Mouse (Mus musculus): ENCODE data around the gene Dcp1a. TPM values are rescaled to one million over a fixed set of nuclear protein-coding genes. Genes with fewer than 3 reads are reported as not detected.

The Dcp1a gene
- polyA plus RNA-seq, 1 experiment from 2014 or later, result 16.2 TPM

DNA sequence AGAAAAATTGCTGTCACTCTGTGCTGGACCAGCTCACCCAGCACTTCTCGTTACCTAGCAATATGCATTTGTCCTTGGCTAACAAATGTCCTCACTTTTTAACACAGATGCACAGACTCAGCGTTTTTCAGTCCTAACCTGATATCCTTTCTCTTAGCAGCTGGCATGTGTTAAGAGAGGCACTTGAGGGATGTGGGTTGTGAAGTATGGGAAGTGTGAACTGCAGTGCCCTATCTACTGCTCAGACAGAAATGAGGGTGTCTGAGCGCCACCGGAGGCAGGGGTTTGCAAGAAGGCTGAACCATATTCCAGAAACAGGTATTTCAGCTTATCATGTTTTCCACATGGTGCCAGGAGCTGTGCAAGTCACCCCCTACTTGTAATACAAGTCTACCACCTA is 16.0 kb upstream of the Dcp1a start:
- H3K4me3 ChIP-seq (replicated peaks), result no peak overlapping the region
- WGBS, result 90% methylated on average over 4 of the region's 4 CpGs
- ATAC-seq (ENCODE audit: low FRiP score), result no peak
- H3K4me1 ChIP-seq, result peaks cover 3% of the 10 kb centered on the region; the same call in 1 of the 2 replicates
- no peak overlapping the region for H3K4me2 ChIP-seq
- 0 out of 2 replicates have a peak, but pooled peaks cover 2% of the 10 kb centered on the region for H3K27me3 ChIP-seq (replicated peaks)
- no peak overlapping the region for H3K9ac ChIP-seq (replicated peaks)
- H3K9me3 ChIP-seq (replicated peaks), result no peaks in the 10 kb centered on the region
- H3K36me3 ChIP-seq, result no peaks in the 10 kb centered on the region
- H3K27ac ChIP-seq (replicated peaks), result no peak overlapping the region

DNA sequence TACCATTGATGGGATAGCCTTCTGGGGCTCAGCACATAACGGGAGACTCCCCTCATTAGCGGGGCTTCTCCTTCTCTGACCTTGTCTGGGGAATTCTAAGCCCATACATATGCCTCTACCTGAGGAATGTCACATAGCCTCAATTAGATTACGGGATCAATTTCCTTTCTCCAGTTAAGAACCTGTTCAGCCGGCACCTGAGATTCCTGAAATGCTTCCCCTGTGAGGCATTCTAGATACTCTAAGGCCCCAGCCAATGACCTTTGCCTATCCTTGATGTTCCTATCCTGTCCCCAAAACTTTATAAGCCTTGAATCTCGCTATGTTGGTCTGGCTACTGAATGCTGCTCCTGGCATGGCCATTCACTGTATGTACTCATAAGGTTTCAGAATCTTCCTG is 5.7 kb upstream of the Dcp1a start:
- H3K9ac ChIP-seq (replicated peaks), result no peak overlapping the region
- H3K27ac ChIP-seq (replicated peaks), result no peak overlapping the region
- H3K9me3 ChIP-seq (replicated peaks), result no peaks in the 10 kb centered on the region
- WGBS, result 74% methylated on average over 5 of the region's 5 CpGs
- H3K4me3 ChIP-seq (replicated peaks), result no peak overlapping the region
- no peaks in the 10 kb centered on the region for H3K4me1 ChIP-seq
- no peaks in the 10 kb centered on the region for H3K36me3 ChIP-seq
- no peaks in the 10 kb centered on the region for H3K27me3 ChIP-seq (replicated peaks)
- H3K4me2 ChIP-seq, result no peak overlapping the region
- no peak for ATAC-seq (ENCODE audit: low FRiP score)

DNA sequence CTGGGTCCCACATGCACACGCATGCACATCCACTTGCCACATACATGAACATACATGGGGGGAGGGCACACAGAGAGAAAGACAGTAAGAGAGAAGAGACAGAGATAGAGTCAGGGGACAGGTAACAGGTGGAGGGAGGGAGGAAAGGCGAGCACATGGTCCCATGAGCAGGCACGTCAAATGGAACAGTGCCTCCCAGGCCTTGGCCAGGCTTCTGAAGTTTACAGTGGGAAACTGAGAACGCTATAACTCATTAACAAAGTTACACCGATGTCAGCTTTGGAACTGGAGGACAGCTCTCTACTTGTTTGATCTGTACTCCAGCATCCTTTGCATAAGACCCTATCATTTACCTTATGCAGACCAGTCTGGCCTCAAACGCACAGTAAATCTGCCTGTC is 4.9 kb upstream of the Dcp1a start:
- H3K27ac ChIP-seq (replicated peaks), result no peak overlapping the region
- H3K4me3 ChIP-seq (replicated peaks), result no peak overlapping the region
- H3K9me3 ChIP-seq (replicated peaks), result no peaks in the 10 kb centered on the region
- H3K4me1 ChIP-seq, result no peaks in the 10 kb centered on the region
- H3K36me3 ChIP-seq, result no peaks in the 10 kb centered on the region
- ATAC-seq (ENCODE audit: low FRiP score), result no peak
- no peak overlapping the region for H3K9ac ChIP-seq (replicated peaks)
- WGBS, result 95% methylated on average over 6 of the region's 6 CpGs
- H3K27me3 ChIP-seq (replicated peaks), result no peaks in the 10 kb centered on the region
- H3K4me2 ChIP-seq, result no peak overlapping the region

DNA sequence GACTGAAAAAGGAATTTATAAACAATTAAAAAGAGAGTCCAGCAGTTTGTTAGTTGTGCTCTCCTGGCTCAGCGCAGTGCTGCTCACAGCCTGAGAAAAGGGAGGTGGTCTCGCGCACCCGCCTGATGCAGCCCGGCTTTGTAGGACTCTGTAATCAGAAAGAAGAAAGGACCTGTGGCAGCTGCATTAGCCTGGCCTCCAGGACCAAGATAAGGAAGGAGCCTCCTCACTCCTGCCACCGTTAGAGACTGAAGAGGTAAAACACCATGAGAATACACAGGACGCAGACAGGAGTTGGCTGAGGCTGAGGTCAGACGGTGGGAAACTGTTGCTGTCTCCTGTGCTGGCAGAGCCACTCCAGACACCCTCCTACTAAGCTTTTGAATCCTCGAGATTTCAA is 12.0 kb downstream of the Dcp1a start, which contains the start of gene Cacna1d:
Gene Cacna1d, minus strand, starts transcription at position 114 of the 400 bp plus-strand sequence.
- no peaks in the 10 kb centered on the region for H3K4me1 ChIP-seq
- no peak within 1 kb of the TSS for H3K4me3 ChIP-seq (replicated peaks)
- peaks cover 42% of the 10 kb centered on the region for H3K36me3 ChIP-seq
- ATAC-seq (ENCODE audit: low FRiP score), result no peak
- H3K27ac ChIP-seq (replicated peaks), result no peak within 1 kb of the TSS
- H3K27me3 ChIP-seq (replicated peaks), result no peaks in the 10 kb centered on the region
- WGBS, result 92% methylated on average over 9 of the region's 9 CpGs
- H3K9ac ChIP-seq (replicated peaks), result no peak within 1 kb of the TSS
- no peaks in the 10 kb centered on the region for H3K9me3 ChIP-seq (replicated peaks)
- no peak within 1 kb of the TSS for H3K4me2 ChIP-seq

DNA sequence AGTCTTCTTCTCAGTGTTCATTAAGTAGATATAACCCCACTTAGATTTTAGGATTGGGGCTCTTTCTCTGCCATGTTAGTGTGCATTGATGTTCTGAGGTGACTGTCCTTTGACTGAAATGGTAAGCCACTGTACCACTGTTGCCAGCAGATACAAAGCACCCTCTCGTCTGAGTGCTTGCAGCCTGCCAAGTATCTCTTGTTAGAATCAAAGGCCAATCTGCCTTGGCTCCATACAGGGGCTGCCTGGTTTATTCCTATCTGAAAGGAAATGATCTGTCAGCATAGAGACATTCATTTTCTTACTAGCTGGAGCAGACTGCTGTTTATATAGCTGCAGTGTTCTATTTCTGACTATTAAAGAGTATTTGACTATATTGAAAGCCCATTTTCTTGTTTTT is 13.9 kb downstream of the Dcp1a start:
- Histone ChIP-seq H3K27me3 (replicated peaks) (no peaks in the 10 kb centered on the region), H3K36me3 (peaks cover 24% of the 10 kb centered on the region), H3K9me3 (replicated peaks) (no peaks in the 10 kb centered on the region), H3K4me1 (no peaks in the 10 kb centered on the region), H3K9ac (replicated peaks) (no peak overlapping the region), H3K4me3 (replicated peaks) (no peak overlapping the region), H3K27ac (replicated peaks) (no peak overlapping the region), H3K4me2 (no peak overlapping the region)
- ATAC-seq (ENCODE audit: low FRiP score), result no peak
- WGBS, result 66% methylated on average over 1 of the region's 1 CpGs

DNA sequence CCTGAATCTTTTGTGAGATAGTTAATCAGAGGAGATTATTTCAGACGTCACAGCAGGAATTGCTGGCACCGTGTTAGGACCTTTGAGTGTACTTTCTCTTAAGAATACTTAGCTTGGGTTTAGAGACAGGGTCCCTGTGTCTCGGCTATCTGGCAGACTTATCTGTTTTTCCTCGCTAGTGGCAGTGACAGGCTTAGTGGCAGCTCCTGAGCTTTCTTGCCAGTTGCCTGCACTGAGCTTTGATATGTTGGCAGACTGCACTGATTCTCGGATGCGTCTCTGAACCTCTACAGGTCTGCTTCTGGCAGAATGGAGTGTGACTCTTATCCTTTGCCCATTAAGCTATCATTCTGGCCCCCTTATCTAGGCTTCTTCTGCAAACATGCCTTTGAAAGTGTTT is 15.7 kb downstream of the Dcp1a start:
- H3K27ac ChIP-seq (replicated peaks), result no peak overlapping the region
- H3K27me3 ChIP-seq (replicated peaks), result no peaks in the 10 kb centered on the region
- no peak overlapping the region for H3K4me2 ChIP-seq
- WGBS, result 84% methylated on average over 6 of the region's 6 CpGs
- no peaks in the 10 kb centered on the region for H3K4me1 ChIP-seq
- H3K4me3 ChIP-seq (replicated peaks), result no peak overlapping the region
- peaks cover 22% of the 10 kb centered on the region for H3K36me3 ChIP-seq
- no peaks in the 10 kb centered on the region for H3K9me3 ChIP-seq (replicated peaks)
- H3K9ac ChIP-seq (replicated peaks), result no peak overlapping the region
- no peak for ATAC-seq (ENCODE audit: low FRiP score)

DNA sequence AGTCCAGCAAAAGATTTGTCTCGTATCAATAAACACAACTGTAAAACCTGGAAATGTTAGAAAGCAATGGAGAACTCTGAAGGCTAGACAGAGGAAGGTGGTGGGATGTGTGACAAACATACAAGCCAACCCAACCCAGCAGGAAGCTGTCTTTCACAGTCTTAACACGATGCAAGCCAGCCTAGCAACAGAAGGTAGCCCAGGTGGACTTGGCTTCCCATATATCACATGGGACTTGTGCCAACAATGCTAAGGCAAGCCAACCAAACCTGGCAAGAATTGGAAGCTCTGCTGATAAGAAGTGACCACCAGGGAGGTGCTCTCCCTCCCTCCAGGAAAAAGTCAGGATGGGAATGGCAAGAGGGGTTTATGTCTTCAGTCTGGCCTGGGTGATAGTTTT is 18.9 kb downstream of the Dcp1a start:
- no peak overlapping the region for H3K27ac ChIP-seq (replicated peaks)
- no peaks in the 10 kb centered on the region for H3K9me3 ChIP-seq (replicated peaks)
- no peak overlapping the region for H3K9ac ChIP-seq (replicated peaks)
- H3K4me3 ChIP-seq (replicated peaks), result no peak overlapping the region
- H3K27me3 ChIP-seq (replicated peaks), result no peaks in the 10 kb centered on the region
- H3K36me3 ChIP-seq, result peaks cover 8% of the 10 kb centered on the region
- no peak for ATAC-seq (ENCODE audit: low FRiP score)
- H3K4me2 ChIP-seq, result no peak overlapping the region
- 83% methylated on average over 2 of the region's 2 CpGs for WGBS
- H3K4me1 ChIP-seq, result no peaks in the 10 kb centered on the region

DNA sequence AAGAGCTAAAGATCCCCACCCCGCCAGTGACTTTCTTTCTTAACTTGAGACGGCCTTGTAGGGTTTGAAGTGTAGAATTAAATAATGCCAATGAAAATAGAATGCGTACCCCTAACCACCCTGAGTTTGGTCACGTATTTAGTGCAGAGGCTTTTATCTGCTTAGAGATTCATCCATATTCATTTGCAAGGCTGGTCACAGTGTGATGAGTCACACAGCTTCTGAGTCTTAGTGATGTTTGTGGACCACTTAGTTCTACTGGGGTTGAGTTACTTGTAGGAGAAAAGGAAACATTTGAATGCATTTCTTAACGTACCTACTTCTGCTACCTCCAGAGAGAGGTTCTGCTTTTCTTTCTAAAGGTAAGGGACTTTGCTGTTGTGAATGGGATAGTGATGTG is 25.7 kb downstream of the Dcp1a start:
- H3K4me3 ChIP-seq (replicated peaks), result no peak overlapping the region
- no peak for ATAC-seq (ENCODE audit: low FRiP score)
- H3K27me3 ChIP-seq (replicated peaks), result no peaks in the 10 kb centered on the region
- H3K9me3 ChIP-seq (replicated peaks), result no peaks in the 10 kb centered on the region
- H3K4me1 ChIP-seq, result no peaks in the 10 kb centered on the region
- no peak overlapping the region for H3K9ac ChIP-seq (replicated peaks)
- H3K36me3 ChIP-seq, result peaks cover 42% of the 10 kb centered on the region
- no peak overlapping the region for H3K27ac ChIP-seq (replicated peaks)
- 88% methylated on average over 5 of the region's 5 CpGs for WGBS
- H3K4me2 ChIP-seq, result no peak overlapping the region

DNA sequence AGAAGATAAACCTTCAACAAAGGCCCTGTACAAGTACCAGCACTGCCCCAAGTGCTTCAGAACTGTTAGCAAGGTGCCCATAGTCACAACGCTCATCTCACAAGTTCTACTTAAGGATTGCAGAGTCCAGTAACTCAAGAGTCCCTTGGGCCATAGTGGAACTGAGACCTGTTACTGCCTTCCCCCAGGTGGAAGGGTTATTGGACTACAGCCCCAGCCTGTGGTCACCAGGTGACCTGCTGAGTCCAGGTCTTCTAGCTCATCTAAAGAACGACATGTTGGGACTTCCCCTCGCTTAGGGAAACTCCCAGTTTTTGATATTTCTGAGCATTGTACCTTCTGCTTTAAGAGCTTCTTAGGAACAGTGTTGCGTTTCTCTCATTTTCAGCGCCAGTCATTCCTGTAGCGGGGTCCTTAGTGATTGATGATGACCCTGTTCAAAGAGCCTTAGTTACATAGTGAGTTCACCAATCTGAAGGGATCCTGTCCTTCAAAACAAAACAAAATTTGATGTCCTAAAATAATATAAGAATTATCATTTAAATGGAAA is 31.0 kb downstream of the Dcp1a start:
- no peaks in the 10 kb centered on the region for H3K27me3 ChIP-seq (replicated peaks)
- WGBS, result 96% methylated on average over 6 of the region's 6 CpGs
- H3K4me3 ChIP-seq (replicated peaks), result no peak overlapping the region
- no peak overlapping the region for H3K27ac ChIP-seq (replicated peaks)
- no peaks in the 10 kb centered on the region for H3K4me1 ChIP-seq
- no peak overlapping the region for H3K9ac ChIP-seq (replicated peaks)
- no peak overlapping the region for H3K4me2 ChIP-seq
- H3K9me3 ChIP-seq (replicated peaks), result no peaks in the 10 kb centered on the region
- peaks cover 49% of the 10 kb centered on the region for H3K36me3 ChIP-seq
- no peak for ATAC-seq (ENCODE audit: low FRiP score)

DNA sequence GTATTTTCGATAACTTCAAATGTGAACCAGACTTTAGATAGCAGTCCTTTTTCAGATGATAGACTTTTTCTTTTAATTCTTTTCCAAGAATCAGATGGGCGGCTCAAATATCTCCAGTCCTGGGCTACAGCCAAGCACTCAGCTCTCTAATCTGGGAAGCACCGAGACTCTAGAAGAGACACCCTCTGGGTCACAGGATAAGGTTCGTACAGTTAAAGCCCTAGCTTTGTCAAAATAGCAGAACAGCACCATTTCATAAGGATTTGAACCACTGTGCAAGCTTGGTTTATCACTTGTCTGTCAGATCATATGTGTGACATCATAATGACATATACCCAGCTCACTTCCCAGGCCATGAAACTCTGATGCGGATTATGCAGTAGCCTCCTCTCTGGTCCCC is 33.6 kb downstream of the Dcp1a start:
- no peak overlapping the region for H3K9ac ChIP-seq (replicated peaks)
- no peaks in the 10 kb centered on the region for H3K27me3 ChIP-seq (replicated peaks)
- no peak overlapping the region for H3K27ac ChIP-seq (replicated peaks)
- 94% methylated on average over 5 of the region's 5 CpGs for WGBS
- H3K9me3 ChIP-seq (replicated peaks), result no peaks in the 10 kb centered on the region
- H3K36me3 ChIP-seq, result peaks cover 37% of the 10 kb centered on the region
- no peak overlapping the region for H3K4me3 ChIP-seq (replicated peaks)
- no peaks in the 10 kb centered on the region for H3K4me1 ChIP-seq
- no peak overlapping the region for H3K4me2 ChIP-seq
- ATAC-seq (ENCODE audit: low FRiP score), result no peak

DNA sequence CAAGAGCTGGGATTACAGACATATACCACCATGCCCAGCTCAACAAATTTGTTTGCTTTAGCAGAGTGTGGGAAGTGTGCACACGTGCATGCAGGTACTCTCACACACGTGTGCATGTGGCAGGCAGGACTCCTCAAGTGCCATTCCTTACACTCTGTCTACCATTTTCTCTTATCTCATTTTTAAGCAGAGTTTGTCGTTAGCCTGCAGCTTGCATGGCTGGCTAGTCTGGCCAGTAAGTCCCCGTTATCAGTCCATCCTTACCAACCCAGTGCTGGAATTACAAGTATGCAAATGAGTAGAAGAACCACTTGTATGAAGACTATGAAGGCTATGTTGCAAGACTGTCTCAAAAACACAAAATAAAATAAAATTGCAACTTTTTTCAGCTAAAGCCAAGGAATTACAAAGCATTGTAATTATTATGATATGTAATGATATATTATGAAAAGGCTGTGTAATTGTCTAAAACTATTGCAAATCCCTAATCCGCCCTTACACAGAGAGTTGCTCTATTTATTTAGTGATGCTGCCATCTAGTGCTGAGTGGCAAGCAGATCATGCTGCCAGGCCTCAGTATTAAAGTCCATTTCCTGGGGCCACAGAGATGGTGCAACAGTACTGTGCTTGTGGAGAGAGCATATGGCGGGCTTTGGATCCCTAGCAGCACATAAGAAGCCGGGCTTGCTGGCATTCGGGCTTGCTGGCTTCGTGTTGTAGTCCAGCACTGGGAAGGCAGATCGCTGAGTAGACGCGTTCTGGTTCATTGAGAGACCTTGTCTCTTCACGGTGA is 36.8 kb downstream of the Dcp1a start:
- no peak overlapping the region for H3K9ac ChIP-seq (replicated peaks)
- H3K4me2 ChIP-seq, result no peak overlapping the region
- H3K27me3 ChIP-seq (replicated peaks), result no peaks in the 10 kb centered on the region
- no peak overlapping the region for H3K4me3 ChIP-seq (replicated peaks)
- no peaks in the 10 kb centered on the region for H3K4me1 ChIP-seq
- no peak overlapping the region for H3K27ac ChIP-seq (replicated peaks)
- H3K36me3 ChIP-seq, result peaks cover 54% of the 10 kb centered on the region
- no peaks in the 10 kb centered on the region for H3K9me3 ChIP-seq (replicated peaks)
- 87% methylated on average over 13 of the region's 13 CpGs for WGBS
- ATAC-seq (ENCODE audit: low FRiP score), result no peak; the same call in 1 of the 2 replicates

DNA sequence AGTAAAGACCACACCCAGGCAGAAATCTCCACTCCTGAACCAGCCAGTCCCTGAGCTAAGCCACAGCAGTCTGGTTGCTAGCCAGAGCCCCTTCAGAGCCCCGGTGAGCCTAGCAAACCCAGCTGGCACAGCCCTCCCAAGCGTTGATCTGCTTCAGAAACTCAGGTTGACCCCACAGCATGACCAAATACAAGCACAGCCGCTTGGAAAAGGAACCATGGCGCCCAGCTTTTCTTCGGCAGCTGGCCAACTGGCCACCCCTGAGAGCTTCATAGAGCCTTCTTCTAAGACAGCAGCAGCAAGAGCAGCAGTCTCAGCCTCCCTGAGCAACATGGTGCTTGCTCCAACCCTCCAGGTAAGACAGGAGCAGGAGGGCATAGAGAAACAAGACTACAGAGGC is 40.0 kb downstream of the Dcp1a start:
- peaks cover 64% of the 10 kb centered on the region for H3K36me3 ChIP-seq
- H3K9ac ChIP-seq (replicated peaks), result no peak overlapping the region
- H3K27ac ChIP-seq (replicated peaks), result no peak overlapping the region
- H3K4me1 ChIP-seq, result no peaks in the 10 kb centered on the region
- 90% methylated on average over 5 of the region's 5 CpGs for WGBS
- H3K4me2 ChIP-seq, result no peak overlapping the region
- ATAC-seq (ENCODE audit: low FRiP score), result no peak
- no peaks in the 10 kb centered on the region for H3K9me3 ChIP-seq (replicated peaks)
- no peaks in the 10 kb centered on the region for H3K27me3 ChIP-seq (replicated peaks)
- no peak overlapping the region for H3K4me3 ChIP-seq (replicated peaks)
